Mouse (Mus musculus): ENCODE data around the gene Mtcl1. TPM values are rescaled to one million over a fixed set of nuclear protein-coding genes. Genes with fewer than 3 reads are reported as not detected.

Mtcl1 gene
- total RNA-seq, 2 experiments from 2014 or later = 25.8 to 26.0 TPM

DNA sequence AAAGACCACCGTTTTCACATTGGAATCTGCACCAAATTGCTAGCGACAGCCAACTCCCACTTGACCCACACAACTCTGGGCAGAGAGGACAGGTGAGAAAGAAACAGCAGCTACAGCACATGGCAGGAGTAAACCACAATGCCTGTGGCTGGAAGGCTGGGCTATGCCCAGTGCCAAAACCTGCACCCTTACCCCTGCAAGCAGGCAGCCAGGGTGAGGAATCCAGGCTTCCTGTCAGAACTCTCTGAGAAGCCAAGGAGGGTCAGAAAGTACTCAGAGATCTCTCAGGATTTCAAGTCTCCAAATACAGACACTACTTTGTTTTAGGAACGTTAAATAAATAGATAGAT, 84.3 kb downstream of the Mtcl1 start:
- DNase-seq (ENCODE audit: low spot score in 2 of 2) = no peak

GRCm38 (mm10) chr17:66364525-66365292, 84.8 kb downstream of the Mtcl1 start:
- DNase-seq (ENCODE audit: low spot score in 2 of 2) = no peak

DNA sequence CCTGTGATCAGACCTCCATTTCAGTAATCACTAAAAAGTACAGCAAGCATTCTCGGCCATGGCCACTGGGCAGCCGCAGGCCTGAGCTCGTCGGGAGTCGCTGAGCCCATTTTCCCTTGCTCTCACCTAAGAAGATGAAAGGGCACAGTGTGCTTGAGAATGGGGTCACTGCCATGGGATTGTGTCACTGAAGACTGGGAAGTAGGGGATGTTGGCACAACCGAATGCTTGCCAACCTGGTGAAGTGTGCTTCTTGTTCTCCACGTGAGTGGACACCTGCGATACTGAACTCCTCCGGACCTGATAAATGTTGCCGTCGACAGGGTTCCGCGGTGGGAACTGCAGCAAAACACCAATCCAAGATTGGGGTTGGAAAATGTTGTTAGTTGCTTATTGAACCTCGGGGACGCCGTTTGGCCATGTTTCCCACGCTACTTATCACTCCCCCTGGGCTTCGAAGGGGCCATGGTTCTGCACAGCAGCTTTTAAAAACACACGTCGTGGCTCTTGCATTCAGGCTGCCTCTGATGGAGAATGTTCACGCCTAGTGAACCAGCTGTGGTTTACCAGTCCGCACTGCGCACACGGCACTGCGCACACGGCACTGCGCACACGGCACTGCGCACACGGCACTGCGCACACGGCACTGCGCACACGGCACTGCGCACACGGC, 85.6 kb downstream of the Mtcl1 start:
- no peak for DNase-seq (ENCODE audit: low spot score in 2 of 2)

GRCm38 (mm10) chr17:66362287-66363016, 87.1 kb downstream of the Mtcl1 start:
- no peak for DNase-seq (ENCODE audit: low spot score in 2 of 2)

DNA sequence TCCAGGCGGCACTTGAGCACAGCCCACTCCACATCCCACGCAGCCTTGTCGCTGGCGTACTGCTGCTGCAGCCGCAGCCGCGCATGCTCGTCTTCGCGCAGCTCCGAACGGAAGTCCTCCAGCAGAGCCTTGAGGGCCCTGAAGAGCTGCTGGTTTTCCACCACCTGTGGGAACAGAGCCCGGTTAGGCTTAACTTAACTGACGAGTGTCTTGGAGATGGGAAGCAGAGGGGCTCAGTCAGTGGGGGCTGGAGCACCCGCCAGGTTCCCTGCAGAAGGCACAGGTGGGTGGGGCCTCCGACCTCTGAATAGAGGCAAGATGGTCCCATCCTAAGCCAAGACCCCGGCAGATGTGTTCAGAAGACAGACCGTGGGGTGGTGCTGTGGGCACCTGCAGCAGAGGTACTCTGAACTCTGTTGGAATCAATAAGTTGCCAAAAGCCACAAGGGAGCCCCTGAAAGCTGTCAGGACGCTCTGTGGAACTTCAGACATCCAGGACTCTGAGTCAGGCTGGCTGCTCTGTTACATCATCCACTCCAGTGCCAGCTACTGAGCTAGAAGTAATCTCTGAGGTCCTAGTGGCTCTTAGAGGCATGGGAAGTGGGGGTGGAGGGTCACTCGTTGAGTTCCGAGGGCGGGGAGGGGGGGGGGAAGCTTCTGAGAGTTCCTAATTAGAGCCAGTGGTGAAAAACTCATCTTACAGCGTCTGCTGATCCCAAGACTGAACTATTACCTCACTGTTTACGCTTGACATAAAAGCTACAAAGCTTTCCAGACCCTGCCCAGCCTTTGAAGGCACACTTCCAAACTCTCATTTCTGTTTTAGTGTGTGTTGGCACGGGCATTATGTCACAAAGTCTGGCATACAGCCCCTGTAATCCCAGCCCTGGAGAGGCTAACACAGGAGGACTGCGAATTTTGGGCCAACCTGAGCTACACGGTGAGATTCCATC, 91.2 kb downstream of the Mtcl1 start:
- no peak for DNase-seq (ENCODE audit: low spot score in 2 of 2)

DNA sequence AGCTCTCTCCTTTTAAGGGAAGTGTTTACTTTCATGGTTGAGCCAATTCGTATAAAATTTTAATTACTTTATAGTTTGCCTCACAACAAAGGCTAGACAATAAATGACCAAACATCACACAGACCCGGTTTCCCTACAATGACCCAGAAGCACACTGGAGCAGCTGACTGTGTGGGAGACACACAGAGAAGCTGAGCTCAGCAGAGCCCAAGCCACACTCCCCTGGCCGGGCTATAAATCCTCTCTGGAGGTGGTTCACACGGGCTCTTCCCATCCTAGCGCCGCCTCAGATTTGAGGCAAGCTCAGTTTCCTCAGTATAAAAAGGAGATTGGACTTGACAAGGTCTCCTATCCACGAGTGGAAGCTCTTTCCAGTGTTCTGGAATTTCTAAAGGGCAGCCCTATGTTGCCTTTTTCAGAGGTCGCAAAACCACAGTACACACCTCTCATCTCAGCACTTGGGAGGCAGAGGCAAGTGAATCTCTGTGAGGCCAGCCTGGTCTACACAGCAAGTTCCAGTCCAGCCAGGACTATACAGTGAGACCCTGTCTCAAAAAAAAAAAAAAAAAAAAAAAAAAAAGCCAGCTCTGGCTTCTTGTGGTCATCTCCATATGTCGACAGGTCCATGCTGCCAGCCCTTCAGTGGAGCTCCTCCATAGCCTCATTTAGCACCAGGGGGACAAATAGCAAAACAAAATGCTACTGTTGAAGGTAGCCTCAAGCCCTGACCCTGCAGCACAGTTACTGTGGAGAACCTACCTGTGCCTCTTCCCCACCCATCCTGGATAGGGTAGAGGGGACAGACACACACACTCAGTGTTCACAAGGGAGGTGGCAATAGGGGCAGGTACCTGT, 92.2 kb downstream of the Mtcl1 start:
- no peak for DNase-seq (ENCODE audit: low spot score in 2 of 2)

GRCm38 (mm10) chr17:66353907-66354306, 95.6 kb downstream of the Mtcl1 start:
- DNase-seq (ENCODE audit: low spot score in 2 of 2) = no peak

DNA sequence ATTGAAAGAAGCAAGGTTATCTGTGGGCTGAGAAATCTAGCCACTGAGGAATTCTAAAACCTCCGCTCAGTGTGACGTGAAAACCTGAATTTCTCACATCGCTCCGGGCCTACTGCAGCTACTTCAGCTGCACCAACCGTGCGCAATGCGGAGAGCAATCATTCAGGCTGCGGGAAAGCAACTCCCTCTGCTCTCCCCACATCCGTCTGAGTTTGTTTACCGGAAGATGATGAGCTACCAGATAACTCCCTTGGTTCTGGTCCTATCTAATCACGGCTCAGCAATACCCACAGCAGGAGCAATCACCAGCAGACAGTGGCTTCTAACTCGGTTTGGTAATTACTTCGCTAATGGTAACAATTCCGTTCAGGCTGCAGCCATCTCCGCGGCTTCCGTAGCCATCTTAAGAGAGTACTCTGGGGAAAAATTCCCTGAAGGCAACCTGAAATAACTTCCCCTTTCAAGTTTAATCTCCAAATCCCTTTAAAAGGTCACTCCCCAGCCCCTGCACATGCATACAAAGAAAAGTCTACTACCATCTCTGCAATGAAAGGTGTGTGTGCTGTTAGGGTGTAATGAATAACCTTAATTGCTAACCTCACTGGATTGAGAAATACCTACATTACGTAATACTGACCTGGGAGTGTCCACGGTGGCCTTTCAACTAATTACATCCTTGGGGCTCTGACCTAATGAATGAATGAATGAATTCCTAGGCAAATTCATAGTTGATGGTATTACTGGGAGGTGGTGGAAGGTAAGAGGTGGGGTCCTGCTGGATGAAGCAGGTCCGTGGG, 96.5 kb downstream of the Mtcl1 start:
- DNase-seq (ENCODE audit: low spot score in 2 of 2) = no peak

GRCm38 (mm10) chr17:66352219-66352618, 97.3 kb downstream of the Mtcl1 start:
- DNase-seq (ENCODE audit: low spot score in 2 of 2) = peak in 1 of 2 experiments; percentile 43

DNA sequence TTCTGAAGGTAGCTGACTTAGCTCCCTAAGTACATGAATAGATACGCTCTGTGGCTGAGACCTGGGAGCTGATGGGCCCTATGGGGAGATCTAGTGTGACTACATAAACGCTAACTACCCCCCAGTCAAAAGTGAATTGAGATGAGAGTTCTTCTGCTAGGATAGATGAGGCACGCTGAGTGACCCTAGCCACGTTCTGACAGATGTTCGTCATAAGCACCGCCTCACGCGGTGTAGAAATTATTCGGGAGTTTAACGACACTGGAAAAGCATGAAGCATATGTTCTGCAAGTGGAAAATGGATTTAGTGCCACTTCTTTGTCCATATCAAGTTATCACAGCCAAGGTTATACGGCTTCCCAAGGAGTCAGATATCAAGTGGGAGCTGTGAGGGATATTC, 98.9 kb downstream of the Mtcl1 start:
- DNase-seq (ENCODE audit: low spot score in 2 of 2) = no peak

DNA sequence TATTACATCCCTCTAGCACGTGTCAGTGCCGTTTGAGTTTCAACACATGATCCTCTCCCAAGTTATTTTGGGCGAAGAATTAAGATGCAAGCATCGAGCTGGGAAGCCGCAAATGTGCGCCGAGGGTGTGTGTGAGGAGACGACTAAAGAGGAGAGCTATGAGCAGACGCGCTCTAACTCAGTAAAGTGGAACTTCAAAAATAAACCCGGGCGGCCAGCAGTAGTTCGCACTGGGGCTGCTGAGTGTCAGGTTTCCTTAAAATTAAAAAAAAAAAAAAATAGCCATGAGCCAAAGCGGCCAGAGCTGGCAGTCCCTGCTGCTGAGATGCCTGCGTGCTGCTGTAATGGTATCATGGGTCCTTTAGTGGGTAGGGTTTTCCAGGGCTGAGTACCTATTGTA, 99.4 kb downstream of the Mtcl1 start:
- peak in 1 of 2 experiments; percentile 43 for DNase-seq (ENCODE audit: low spot score in 2 of 2)

DNA sequence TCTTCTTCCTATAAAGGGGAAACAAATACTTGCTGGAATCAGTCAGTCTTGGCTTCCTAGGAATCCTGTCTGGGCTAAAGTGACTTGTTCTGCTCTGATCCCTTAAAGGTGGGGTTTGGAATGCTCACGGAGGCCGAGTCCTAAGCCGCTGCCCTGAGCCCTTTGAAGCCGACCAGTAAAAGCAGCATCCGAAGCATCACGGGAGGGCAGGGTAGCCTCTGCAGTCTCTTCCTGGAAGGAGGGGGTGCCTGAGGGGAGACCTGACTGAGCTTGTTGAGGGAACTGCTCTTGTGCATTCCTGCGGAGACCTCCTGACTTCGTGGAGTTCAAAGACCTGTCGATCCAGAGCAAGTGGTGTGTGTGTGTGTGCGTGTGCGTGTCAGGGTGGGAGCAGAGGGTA, 103.2 kb downstream of the Mtcl1 start:
- DNase-seq (ENCODE audit: low spot score in 2 of 2) = no peak

GRCm38 (mm10) chr17:66345680-66346079, 103.9 kb downstream of the Mtcl1 start:
- no peak for DNase-seq (ENCODE audit: low spot score in 2 of 2)

DNA sequence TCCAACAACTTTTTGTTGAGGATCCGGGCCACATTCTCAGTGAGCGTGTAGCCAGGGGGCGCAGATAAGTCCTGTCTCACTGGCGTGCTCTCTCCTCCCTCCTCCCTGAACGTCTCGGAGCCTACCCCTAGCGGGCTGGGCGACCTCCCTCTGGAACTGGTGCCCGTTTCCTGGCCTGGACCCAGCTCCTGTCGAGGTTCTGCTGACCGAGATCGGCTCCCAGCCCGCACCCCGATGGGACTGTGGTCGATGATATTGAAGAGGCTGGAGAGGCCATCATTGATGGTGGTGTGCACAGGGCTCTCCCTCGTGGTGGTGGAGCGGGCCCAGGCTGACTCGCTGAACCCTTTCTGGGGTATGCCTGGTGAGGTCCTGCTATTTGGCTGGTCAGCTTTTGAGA, 106.6 kb downstream of the Mtcl1 start:
- no peak for DNase-seq (ENCODE audit: low spot score in 2 of 2)

GRCm38 (mm10) chr17:66341670-66342069, 107.9 kb downstream of the Mtcl1 start:
- DNase-seq (ENCODE audit: low spot score in 2 of 2) = no peak

DNA sequence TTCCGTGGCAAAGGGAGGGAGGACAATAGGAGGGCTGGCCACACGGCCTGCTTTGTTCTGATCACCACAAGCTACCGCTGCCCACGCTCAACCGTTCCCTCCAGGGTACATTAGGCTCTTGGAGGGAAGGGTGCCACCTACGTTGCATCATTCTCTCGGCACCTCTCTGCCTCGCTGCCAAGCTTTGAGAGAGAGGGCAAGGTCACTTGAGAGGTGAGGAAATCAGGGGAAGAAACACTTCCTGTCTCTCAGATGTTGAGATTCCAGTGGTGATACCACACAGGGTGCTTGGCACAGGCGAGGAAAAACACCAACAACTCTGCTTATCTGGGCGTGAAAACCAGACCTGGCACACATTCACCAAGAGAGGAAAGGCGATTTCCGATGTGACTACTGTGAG, 108.8 kb downstream of the Mtcl1 start:
- DNase-seq (ENCODE audit: low spot score in 2 of 2) = no peak

DNA sequence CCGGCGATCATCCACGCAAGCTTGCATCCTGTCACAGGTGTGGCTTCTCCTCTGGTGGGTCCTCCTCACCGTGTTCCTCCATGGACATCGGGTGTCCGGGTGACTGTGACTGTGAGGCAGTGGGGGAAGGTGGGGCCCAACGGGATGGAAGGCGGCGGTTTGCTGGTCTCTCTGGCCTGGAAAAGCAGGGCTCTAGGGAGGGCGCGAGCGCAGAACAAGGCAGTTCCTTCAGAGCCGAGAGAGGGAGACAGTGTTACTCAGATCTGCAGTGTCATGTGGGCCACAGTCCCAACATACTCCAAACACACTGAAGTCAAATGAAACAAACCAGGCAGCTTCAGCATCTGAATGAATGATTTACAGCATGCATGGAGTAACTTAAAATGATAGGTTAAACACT, 111.6 kb downstream of the Mtcl1 start:
- no peak for DNase-seq (ENCODE audit: low spot score in 2 of 2)

DNA sequence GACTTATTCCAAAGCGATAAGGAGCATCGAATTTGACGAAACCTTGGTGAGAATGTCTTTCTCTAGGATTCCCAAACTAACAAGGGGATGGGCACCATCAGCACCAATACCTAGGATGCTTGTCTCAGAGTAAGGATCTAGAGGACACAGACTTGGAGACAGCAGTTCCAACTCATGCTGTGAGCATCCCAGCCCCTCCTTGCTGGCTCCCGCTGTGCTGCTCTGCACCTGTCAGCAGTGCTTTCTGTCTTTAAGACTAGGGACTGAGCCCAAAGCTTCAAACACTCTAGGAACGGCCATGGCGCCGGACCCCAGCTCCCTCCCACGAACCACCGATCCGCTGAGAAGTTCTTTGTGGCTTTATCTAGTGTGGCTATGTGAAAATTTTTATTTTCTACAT, 114.0 kb downstream of the Mtcl1 start:
- no peak for DNase-seq (ENCODE audit: low spot score in 2 of 2)

- DNase-seq (ENCODE audit: low spot score in 2 of 2) = no peak
These were observed 114.7 kb downstream of the Mtcl1 start for GRCm38 (mm10) chr17:66334894-66335293.

All from layer of hippocampus, postnatal 14 days (tissue).